Mouse (Mus musculus) thymus, adult 2 months (tissue): ENCODE results near the gene 3830406C13Rik. TPM values are rescaled to one million over a fixed set of nuclear protein-coding genes. Genes with fewer than 3 reads are reported as not detected.

Experiments
- DNase-seq: peaks from one replicate; pipeline ENCODE4 v3.0.0; 2021
- H3K27ac ChIP-seq: fragments of 200-500 bp; 2 replicates; pipeline ENCODE4 v1.5.1; 2012; ENCODE audit warnings: low read length, control low read depth; ENCODE audit not compliant: control insufficient read depth, insufficient read depth
- H3K27me3 ChIP-seq: fragments of 200-500 bp; 2 replicates; pipeline ENCODE4 v1.6.1; 2012; ENCODE audit warnings: mild to moderate bottlenecking, low read length, moderate library complexity, mixed read lengths; ENCODE audit not compliant: control insufficient read depth, insufficient read depth
- H3K36me3 ChIP-seq: fragments of 200-500 bp; 2 replicates; pipeline ENCODE4 v1.6.1; 2012; ENCODE audit warnings: mild to moderate bottlenecking, low read length, moderate library complexity; ENCODE audit not compliant: control insufficient read depth, insufficient read depth
- H3K4me1 ChIP-seq: fragments of 200-500 bp; replicated peaks from 2 replicates; pipeline ENCODE4 v1.6.1; 2012; ENCODE audit warnings: low read length; ENCODE audit not compliant: control insufficient read depth, insufficient read depth
- H3K4me3 ChIP-seq: fragments of 200-500 bp; 2 replicates; pipeline ENCODE4 v1.5.1; 2012; ENCODE audit warnings: mild to moderate bottlenecking, low read length, control low read depth, moderate library complexity; ENCODE audit not compliant: control insufficient read depth, insufficient read depth
- CTCF ChIP-seq: fragments of 200-500 bp; IDR thresholded peaks from 2 replicates; pipeline ENCODE4 v1.5.1; 2012; ENCODE audit warnings: mild to moderate bottlenecking, control low read depth, low read length, moderate library complexity, borderline replicate concordance; ENCODE audit not compliant: control insufficient read depth, poor library complexity, insufficient read depth; ENCODE audit errors: extremely low read depth
- POLR2A ChIP-seq: fragments of 200-500 bp; IDR thresholded peaks from 2 replicates; pipeline ENCODE4 v1.6.1; 2012; ENCODE audit warnings: mild to moderate bottlenecking, low read length, control low read depth, moderate library complexity; ENCODE audit not compliant: control insufficient read depth, poor library complexity, insufficient read depth; ENCODE audit errors: extremely low read depth
- WGBS: fragments of 180-500 bp; shearing (Covaris S2); methylation state at CpG from one replicate; pipeline ENCODE4 v1.1.7; 2018; 5-methylcytosine and 5-hydroxymethylcytosine counted together
- polyA plus RNA-seq: library from polyadenylated mRNA; depleted of rRNA; stranded (reverse); fragments of >200 nt; gene quantifications from 2 replicates; pipeline ENCODE4 v1.2.3, GENCODE M21; 2012; rRNA removed

3830406C13Rik gene
- polyA plus RNA-seq, 1 experiment = 5.5 TPM

GRCm38 (mm10) chr14:12346865-12347600 is 63.1 kb downstream of the 3830406C13Rik start:
- no peak for DNase-seq
- H3K27me3 ChIP-seq = peaks cover 7% of the 10 kb centered on the region; the same call in 1 of the 2 replicates
- TF ChIP-seq CTCF = no peak
- TF ChIP-seq POLR2A = no peak
- H3K4me3 ChIP-seq = no peak overlapping the region
- H3K27ac ChIP-seq = no peak overlapping the region
- no peaks in the 10 kb centered on the region for H3K36me3 ChIP-seq
- whole genome bisulfite sequencing = 7% methylated on average over 26 of the region's 26 CpGs
- no peaks in the 10 kb centered on the region for H3K4me1 ChIP-seq

DNA sequence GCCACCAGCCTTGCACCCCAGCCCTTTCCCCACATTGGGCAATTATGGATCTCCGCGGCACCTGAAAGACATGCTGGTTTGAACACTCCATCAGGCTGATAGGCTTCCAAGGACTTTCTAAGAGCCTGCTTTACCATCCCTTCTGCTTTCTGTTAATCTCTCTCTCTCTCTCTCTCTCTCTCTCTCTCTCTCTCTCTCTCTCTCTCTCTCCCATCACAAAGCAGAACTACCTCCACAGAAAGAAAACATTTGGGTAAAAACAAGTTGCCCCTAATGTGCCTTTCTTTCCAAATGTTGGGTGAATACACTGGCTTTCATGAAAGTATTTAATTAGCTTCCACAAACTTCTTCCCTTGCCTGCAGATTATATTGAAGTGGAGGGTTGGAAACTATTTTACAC is 64.1 kb downstream of the 3830406C13Rik start, which contains the start of gene Fezf2:
Gene Fezf2, minus strand, starts transcription at position 101 of the 400 bp plus-strand sequence.
- DNase-seq = no peak
- Histone ChIP-seq H3K27me3 (peaks cover 7% of the 10 kb centered on the region; the same call in 1 of the 2 replicates), H3K4me3 (no peak within 1 kb of the TSS)

GRCm38 (mm10) chr14:12349334-12350090 is 65.5 kb downstream of the 3830406C13Rik start:
- 16% methylated on average over 15 of the region's 15 CpGs for WGBS
- no peak for TF ChIP-seq CTCF
- no peak for TF ChIP-seq POLR2A
- Histone ChIP-seq H3K27ac (no peak overlapping the region), H3K27me3 (peaks cover 4% of the 10 kb centered on the region; the same call in 1 of the 2 replicates), H3K4me1 (no peaks in the 10 kb centered on the region), H3K36me3 (no peaks in the 10 kb centered on the region), H3K4me3 (no peak overlapping the region)
- no peak for DNase-seq

More for the DNA sequence above, 64.1 kb downstream of the 3830406C13Rik start, which contains the start of gene Fezf2:
- TF ChIP-seq CTCF = no peak
- no peak for TF ChIP-seq POLR2A
- 10% methylated on average over 2 of the region's 2 CpGs for WGBS
- H3K4me1 ChIP-seq = no peaks in the 10 kb centered on the region
- no peak within 1 kb of the TSS for H3K27ac ChIP-seq
- H3K36me3 ChIP-seq = no peaks in the 10 kb centered on the region

GRCm38 (mm10) chr14:12350271-12350916 is 66.4 kb downstream of the 3830406C13Rik start:
- no peaks in the 10 kb centered on the region for H3K36me3 ChIP-seq
- 24% methylated on average over 16 of the region's 16 CpGs for WGBS
- no peak overlapping the region for H3K27ac ChIP-seq
- no peaks in the 10 kb centered on the region for H3K4me1 ChIP-seq
- DNase-seq = no peak
- no peak overlapping the region for H3K4me3 ChIP-seq
- no peak for TF ChIP-seq CTCF
- TF ChIP-seq POLR2A = no peak
- H3K27me3 ChIP-seq = peaks cover 2% of the 10 kb centered on the region; the same call in 1 of the 2 replicates

Other genes with a start within 250 kb of the 3830406C13Rik start
- gene Gm49355, start 197 bp upstream of the 3830406C13Rik start, polyA plus RNA-seq = 0.03 TPM in 1 of 2 replicates, not detected in the other
- 21.6 and 23.6 TPM in 2 replicates for gene Fezf2, start 64.0 kb downstream of the 3830406C13Rik start, polyA plus RNA-seq